Mouse (Mus musculus): Measurements from ENCODE around the gene Cirbp.

GRCm38 (mm10) chr10:80164161-80164997 lies 1.4 kb upstream of the Cirbp start:
- no peak for TF ChIP-seq GATA1 (IDR thresholded peaks at IDR 0.05; ENCODE audit: low read length)
- TF ChIP-seq TAL1 (IDR thresholded peaks at IDR 0.05; ENCODE audit: low read length): no peak
